In genomic region chr17:71712279-71712678, GRCm38 (mm10) we compare ENCODE assay signal across 22 mouse cellular contexts. TPM values are rescaled to one million over a fixed set of nuclear protein-coding genes. Genes with fewer than 3 reads are reported as not detected.
DNase-seq lines count a peak whose midpoint lies in the region; ATAC-seq and TF ChIP-seq lines count a peak whose summit lies in the region.
"Had no signal": no experiment of that assay in that cellular context is flagged by ENCODE, and none has a peak within 500 bp of the region (broad histone marks: within the 10 kb centered on the region; RNA-seq: fewer than 3 reads in every experiment).

No protein-coding gene starts in this region.

- H3K9ac ChIP-seq in lung, embryonic 14.5 days: no peak overlapping the region
- H3K9ac ChIP-seq: midbrain, embryonic 15.5 days; neural tube, embryonic 12.5 days; stomach, embryonic 15.5 days had no signal

- no peak overlapping the region for H3K4me3 ChIP-seq in lung, embryonic 14.5 days (ENCODE audit: low read depth, low read length)
- H3K4me3 ChIP-seq: gastrocnemius, adult 2 months; layer of hippocampus, adult 2 months; midbrain, embryonic 15.5 days; neural tube, embryonic 12.5 days; stomach, embryonic 15.5 days had no signal

- DNase-seq in heart, adult 18-20 months: peak; percentile 56 to 73
- no peak for DNase-seq in heart, adult 11 months
- peak; percentile 75 for DNase-seq in testis, postnatal 10 days (ENCODE audit: low spot score)
- no peak for DNase-seq in testis, postnatal 14 days (ENCODE audit: low spot score)
- DNase-seq in lung, embryonic 14.5 days: peak; percentile 78
- no peak for DNase-seq in urinary bladder, postnatal 25 days (ENCODE audit: low spot score)
- no peak for DNase-seq in natural killer cell, adult 2 months (ENCODE audit: low spot score in 2 of 2)
- DNase-seq: cerebellum, adult 11 months; gastrocnemius, adult 2 months; kidney, adult 11 months; thymus, postnatal 36 days had no signal

- no peaks in the 10 kb centered on the region for H3K36me3 ChIP-seq in lung, embryonic 14.5 days (ENCODE audit: insufficient read depth)
- H3K36me3 ChIP-seq: midbrain, embryonic 15.5 days; neural tube, embryonic 12.5 days; stomach, embryonic 15.5 days had no signal

- H3K4me1 ChIP-seq in lung, embryonic 14.5 days (ENCODE audit: insufficient read depth): no peaks in the 10 kb centered on the region
- H3K4me1 ChIP-seq: neural tube, embryonic 12.5 days; stomach, embryonic 15.5 days had no signal

- WGBS in lung, embryonic 14.5 days: 57% methylated on average over 6 of the region's 6 CpGs

- H3K9me3 ChIP-seq in lung, embryonic 14.5 days (ENCODE audit: low read depth, low read length): no peaks in the 10 kb centered on the region
- H3K9me3 ChIP-seq: midbrain, embryonic 15.5 days; neural tube, embryonic 12.5 days; stomach, embryonic 15.5 days had no signal

- no peak overlapping the region for H3K27ac ChIP-seq in lung, embryonic 14.5 days (ENCODE audit: low read depth)
- H3K27ac ChIP-seq: gastrocnemius, adult 2 months; layer of hippocampus, adult 2 months; midbrain, embryonic 15.5 days; neural tube, embryonic 12.5 days; stomach, embryonic 15.5 days had no signal

- no peak for ATAC-seq in lung, embryonic 14.5 days (ENCODE audit: insufficient read depth)
- ATAC-seq: forebrain, embryonic 14.5 days; midbrain, embryonic 15.5 days had no signal

- TF ChIP-seq CTCF in lung, embryonic 14.5 days (IDR thresholded peaks at IDR 0.05; ENCODE audit: low read depth): no peak

- H3K27me3 ChIP-seq in lung, embryonic 14.5 days (ENCODE audit: insufficient read depth, low read length): no peaks in the 10 kb centered on the region
- H3K27me3 ChIP-seq: midbrain, embryonic 15.5 days; neural tube, embryonic 12.5 days; stomach, embryonic 15.5 days had no signal

- no peak overlapping the region for H3K4me2 ChIP-seq in lung, embryonic 14.5 days
- H3K4me2 ChIP-seq: midbrain, embryonic 15.5 days; neural tube, embryonic 12.5 days; stomach, embryonic 15.5 days had no signal

RNA-seq across cellular contexts. Expression of gene Togaram2, which starts 39.2 kb away (rescaled TPM):
- total RNA-seq in heart, adult 18-20 months (2021): 1 to 10 TPM; 4.7 to 5.4 TPM
- polyA plus RNA-seq in lung, embryonic 14.5 days (2014; fragmentation: Nextera tagmentation; extraction: Ambion mirVana): 0.51 and 0.61 TPM in 2 replicates
- total RNA-seq: common myeloid progenitor, adult 5-6 weeks; liver, adult 2 months had no signal
- polyA plus RNA-seq: C2C12; hindbrain, embryonic 11.5 days; liver, adult 2 months had no signal

RNA-seq across cellular contexts. Expression of gene Pcare, which starts 40.4 kb away (rescaled TPM):
- total RNA-seq in heart, adult 18-20 months (2021): under 1 TPM; 0.41 to 0.74 TPM
- polyA plus RNA-seq in lung, embryonic 14.5 days (2014; fragmentation: Nextera tagmentation; extraction: Ambion mirVana): not detected in 2 replicates
- total RNA-seq: common myeloid progenitor, adult 5-6 weeks; gastrocnemius, adult 2 months; liver, adult 2 months had no signal
- polyA plus RNA-seq: C2C12; embryonic facial prominence, embryonic 14.5 days; forebrain, embryonic 14.5 days; hindbrain, embryonic 11.5 days; liver, adult 2 months; midbrain, embryonic 15.5 days; neural tube, embryonic 12.5 days; small intestine, adult 2 months; stomach, embryonic 15.5 days had no signal

RNA-seq across cellular contexts. Expression of gene Clip4, which starts 56.0 kb away (rescaled TPM):
- total RNA-seq in heart, adult 18-20 months (2021): 100 to 1,000 TPM; 256 to 257 TPM
- 4.3 and 5.3 TPM in 2 replicates for polyA plus RNA-seq in lung, embryonic 14.5 days (2014; fragmentation: Nextera tagmentation; extraction: Ambion mirVana)
- total RNA-seq: common myeloid progenitor, adult 5-6 weeks had no signal

Comparison
In these comparisons a context has a peak if more than half of its experiments do, and no peak if none do; other contexts are left out.
1. DNase-seq: peak in heart, adult 18-20 months (2 of 2), testis, postnatal 10 days (single experiment) and lung, embryonic 14.5 days (single experiment); none in heart, adult 11 months (single experiment), testis, postnatal 14 days (single experiment), urinary bladder, postnatal 25 days (single experiment) and natural killer cell, adult 2 months (0 of 2).